Mouse (Mus musculus) G1E (cell line): ENCODE data around the gene Tbx2.

Experiments
- CTCF ChIP-seq: IDR thresholded peaks from 2 replicates; pipeline ENCODE4 v1.5.1; 2012; ENCODE audit warnings: low read depth, low read length, inconsistent platforms, mixed read lengths
- POLR2AphosphoS5 ChIP-seq: IDR thresholded peaks from 2 replicates; pipeline ENCODE4 v1.6.1; 2012; ENCODE audit warnings: low read depth, low read length, inconsistent platforms; ENCODE audit not compliant: insufficient replicate concordance

GRCm38 (mm10) chr11:85837291-85837647, 4.9 kb downstream of the Tbx2 start:
- TF ChIP-seq CTCF (no peak), POLR2AphosphoS5 (no peak)
